Mouse (Mus musculus): ENCODE measurements around the gene Akt3.

DNA sequence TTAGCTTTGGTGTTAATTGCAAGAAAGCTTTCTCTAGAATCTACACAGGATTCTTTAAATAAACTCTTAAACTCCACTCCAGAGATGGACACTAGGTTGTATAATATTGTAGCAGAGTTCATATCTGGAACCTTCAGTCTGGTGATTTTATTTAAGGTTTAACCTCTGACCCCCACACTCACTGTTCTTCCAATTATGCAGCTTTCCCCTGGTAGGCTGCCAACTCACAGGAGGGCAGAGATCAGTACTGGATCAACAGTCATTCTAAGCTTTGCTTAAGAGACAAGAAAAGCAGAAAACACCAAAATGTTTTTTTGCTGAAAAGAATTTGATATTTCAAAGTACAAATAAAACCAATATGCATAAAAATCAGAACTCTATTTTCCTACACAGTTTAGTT, 212.1 kb downstream of the Akt3 start:
- TF ChIP-seq CTCF (IDR thresholded peaks at IDR 0.05; ENCODE audit: low read depth, low read length) = no peak
- no peak for TF ChIP-seq EP300 (IDR thresholded peaks at IDR 0.05; ENCODE audit: insufficient read depth, low read depth, low read length)
- TF ChIP-seq POLR2A (IDR thresholded peaks at IDR 0.05; ENCODE audit: insufficient read depth, low read length) = no peak
